Mouse (Mus musculus) liver, embryonic 14.5 days (tissue): ENCODE data around the gene Ret.

Experiments
- CTCF ChIP-seq: IDR thresholded peaks from 2 replicates; pipeline ENCODE4 v1.5.1; 2016; ENCODE audit warnings: antibody characterized with exemption, low read depth, control low read depth
- EP300 ChIP-seq: IDR thresholded peaks from 2 replicates; pipeline ENCODE4 v1.6.1; 2016; ENCODE audit warnings: antibody characterized with exemption, low read depth

GRCm38 (mm10) chr6:118189764-118190163 lies 7.8 kb downstream of the Ret start:
- no peak for TF ChIP-seq CTCF
- TF ChIP-seq EP300 = no peak
